Mouse (Mus musculus): ENCODE data around the gene Myh7.
"Not testable (repeated sequence)": the region's sequence is repeated elsewhere in the genome, so short reads cannot be mapped to it uniquely, and the experiment has no call there.

DNA sequence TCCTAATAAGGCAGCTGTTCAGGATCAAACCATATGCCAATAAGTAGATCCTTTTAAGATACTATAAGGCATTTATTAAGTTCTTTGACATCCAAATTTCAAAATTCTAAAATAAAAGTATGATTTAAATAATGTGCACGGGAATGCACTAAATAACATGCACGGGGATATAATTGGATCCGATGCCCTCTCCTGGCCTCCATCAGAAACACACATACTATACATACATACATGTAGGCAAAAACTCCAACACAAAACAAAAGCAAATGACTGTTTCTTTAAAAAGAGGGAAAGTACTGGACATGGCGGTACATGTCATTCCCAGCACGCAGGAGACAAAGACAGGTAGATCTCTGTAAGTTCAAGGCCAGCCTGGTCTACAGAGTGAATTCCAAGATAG lies 5.4 kb upstream of the Myh7 start:
- not testable (repeated sequence) for TF ChIP-seq EP300, CTCF (IDR thresholded peaks at IDR 0.05; ENCODE audit: low read depth)
